Mouse (Mus musculus) Muller cell, postnatal 12 days (primary cell): Measurements from ENCODE around the gene Polr3gl.

Experiments used
- DNase-seq: peaks from one replicate; pipeline ENCODE4 v3.0.0-alpha.2; 2015; ENCODE audit errors: inconsistent ontology term

The Polr3gl gene

DNA sequence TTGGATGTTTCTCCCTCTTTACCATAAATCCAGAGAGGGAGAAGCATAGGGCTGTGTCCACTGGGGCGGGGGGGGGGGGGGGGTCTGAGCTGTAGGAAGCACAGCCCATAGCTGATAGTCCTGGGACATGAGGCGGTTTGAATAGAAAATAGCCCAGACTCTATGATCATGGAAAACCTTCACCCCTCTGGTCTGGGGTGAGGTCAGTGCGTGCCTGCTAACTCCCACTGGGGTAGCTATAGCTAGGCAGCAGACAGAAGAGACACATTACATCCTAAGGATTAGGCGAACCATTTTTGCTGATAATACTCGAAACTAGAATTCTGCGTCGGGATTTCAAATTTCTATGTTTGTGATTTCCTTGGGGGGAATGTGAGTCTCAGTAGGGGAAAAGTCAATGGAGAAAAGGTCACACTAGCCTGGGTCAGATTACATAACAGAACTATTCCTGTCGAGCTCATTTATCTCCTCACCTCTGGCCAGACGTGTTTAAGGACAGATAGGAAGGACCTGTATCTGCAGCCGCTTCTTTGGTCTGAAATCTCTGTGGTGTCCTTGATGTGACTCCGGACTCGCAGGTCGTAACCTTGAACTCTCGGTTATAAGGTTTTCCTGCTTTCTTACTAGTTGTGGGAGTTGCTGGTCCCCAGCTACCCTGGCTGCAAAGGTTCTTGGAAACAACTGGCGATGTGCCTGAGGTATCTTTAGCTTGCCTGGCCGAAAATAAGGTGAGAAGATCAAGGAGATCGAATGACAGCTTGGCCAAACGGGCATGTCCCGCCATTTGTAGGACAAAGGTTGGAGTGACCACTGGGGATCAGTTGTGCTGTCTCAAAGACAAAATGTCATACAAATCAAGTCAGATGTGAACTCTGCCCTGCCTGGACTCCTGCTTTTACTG, 20.1 kb downstream of the Polr3gl start:
- no peak for DNase-seq

DNA sequence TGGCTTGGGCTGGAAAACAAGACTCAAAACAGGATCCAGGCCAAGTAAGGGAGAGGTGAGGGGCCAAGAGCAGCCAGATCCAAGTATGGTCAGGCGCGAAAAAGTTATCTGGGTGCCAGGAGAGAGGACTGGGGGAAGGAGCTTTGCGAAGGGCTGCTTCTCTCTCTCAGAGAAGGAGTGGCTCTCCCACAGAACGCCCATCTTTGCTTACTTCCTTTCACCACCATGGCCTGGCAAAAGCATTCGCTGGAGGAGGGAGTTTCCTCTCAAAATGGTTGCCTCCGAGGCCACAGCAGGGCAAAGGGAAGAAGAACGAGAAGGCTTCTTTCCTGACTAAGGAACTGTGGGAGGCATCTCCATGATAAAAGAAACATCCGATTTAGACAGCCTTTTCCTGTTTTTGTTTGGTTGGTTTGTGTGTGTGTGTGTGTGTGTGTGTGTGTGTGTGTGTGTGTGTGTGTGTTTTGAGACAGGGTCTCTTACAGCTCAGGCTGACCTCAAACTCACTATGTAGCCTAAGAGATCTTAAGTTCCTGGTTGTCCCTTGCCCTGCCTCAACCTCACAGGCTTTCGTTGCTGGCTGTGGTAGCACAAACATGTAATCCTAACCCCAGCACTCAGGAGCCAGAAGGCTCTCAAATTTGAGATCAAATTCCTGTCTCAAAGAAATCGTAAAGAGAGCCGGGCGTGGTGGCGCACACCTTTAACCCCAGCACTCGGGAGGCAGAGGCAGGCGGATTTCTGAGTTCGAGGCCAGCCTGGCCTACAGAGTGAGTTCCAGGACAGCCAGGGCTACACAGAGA, 21.9 kb downstream of the Polr3gl start:
- DNase-seq = no peak

- no peak for DNase-seq
Measured at GRCm38 (mm10) chr3:96571336-96571735, 22.6 kb downstream of the Polr3gl start.

- DNase-seq = no peak
Measured at GRCm38 (mm10) chr3:96570643-96571042, 23.3 kb downstream of the Polr3gl start.

DNA sequence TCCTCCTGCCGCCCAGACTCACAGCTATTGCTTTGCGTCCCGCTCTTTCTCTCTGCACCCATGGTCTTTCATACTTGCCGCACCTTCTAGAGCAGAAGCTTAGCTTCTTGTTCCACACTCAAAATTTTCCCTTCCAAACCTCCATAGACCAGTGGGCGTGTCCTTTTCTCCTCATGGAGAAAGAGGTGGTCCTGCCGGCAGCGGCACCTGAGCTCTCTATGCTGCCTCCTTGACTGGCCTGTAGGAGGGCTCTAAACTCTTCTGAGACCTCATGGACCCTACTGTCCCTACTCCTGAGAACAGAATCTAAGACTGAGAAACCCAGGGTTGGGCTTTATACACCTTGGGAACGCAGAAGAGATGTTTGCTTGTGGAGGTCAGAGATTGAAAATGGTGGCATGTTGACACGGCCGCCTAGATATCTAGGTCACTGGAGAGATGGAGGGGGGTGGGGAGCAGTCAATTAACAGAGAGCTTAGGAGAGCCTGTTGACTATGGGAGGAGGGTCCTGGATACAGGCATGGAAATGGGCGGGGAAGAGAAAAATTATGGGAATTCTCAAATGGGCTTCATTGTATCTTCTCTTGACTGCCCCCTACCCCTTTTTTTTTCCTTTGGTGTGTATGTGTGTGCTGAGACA, 23.9 kb downstream of the Polr3gl start:
- DNase-seq = no peak

DNA sequence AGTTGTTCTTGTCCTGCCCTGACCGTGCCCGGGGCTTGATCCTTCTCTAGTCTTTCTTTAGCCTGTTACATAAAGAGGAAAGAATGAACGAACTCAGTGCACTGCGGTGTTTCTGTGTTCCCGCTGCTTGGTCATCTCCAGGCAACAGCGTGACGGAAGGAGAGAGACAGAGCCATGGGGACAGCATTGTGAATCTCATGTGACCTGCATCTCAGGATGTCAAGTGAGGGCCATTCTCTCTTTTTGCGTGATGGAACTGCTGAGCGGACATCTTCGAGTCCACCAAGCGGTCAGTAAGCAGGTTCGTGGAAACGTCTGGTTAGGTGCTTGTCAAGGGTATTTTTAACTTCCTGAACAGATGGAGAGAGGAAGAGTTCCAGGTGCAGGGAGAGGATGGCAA, 24.5 kb downstream of the Polr3gl start:
- DNase-seq = no peak

DNA sequence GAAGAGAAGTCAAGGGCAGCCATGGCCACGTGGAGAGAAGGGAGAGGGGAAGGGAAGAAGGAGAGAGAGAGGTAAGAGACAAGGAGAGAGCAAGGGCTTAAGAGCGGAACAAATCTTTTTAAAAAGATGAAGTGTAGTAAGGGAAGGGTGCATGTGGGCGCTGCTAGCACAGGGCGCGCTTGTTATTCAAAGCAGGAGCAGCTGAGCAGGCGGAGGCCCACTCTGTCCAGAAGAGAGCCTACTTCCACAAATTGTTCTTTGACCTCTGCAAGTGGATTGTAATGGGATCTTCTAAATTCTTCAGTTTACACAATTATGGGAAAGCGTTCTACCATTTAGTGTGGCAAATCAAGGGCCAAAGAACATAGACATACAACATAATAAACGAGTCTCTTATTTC, 25.4 kb downstream of the Polr3gl start:
- DNase-seq = no peak

- DNase-seq = no peak
Measured at GRCm38 (mm10) chr3:96566661-96567450, 27.1 kb downstream of the Polr3gl start.

GRCm38 (mm10) chr3:96565105-96565504, 28.9 kb downstream of the Polr3gl start:
- no peak for DNase-seq

DNA sequence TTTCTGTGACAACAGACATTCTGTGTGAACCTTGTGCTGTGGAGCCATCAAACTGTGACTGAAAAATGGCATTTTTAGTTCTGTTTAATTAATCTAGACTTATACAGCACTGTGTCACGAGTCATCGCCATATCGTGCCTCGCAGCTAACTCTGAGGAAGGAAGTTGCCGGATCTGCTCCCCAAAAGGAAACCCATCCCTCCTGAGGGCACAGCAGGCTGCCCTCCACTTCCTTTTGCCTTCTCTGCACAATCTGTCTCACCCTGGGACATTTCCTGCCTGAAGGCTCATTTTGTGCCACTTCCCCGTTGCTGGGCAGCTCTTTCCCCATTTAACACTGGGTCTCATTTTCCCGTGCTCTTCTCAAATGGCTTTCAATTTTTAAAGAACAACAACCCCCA, 29.3 kb downstream of the Polr3gl start:
- DNase-seq = no peak

DNA sequence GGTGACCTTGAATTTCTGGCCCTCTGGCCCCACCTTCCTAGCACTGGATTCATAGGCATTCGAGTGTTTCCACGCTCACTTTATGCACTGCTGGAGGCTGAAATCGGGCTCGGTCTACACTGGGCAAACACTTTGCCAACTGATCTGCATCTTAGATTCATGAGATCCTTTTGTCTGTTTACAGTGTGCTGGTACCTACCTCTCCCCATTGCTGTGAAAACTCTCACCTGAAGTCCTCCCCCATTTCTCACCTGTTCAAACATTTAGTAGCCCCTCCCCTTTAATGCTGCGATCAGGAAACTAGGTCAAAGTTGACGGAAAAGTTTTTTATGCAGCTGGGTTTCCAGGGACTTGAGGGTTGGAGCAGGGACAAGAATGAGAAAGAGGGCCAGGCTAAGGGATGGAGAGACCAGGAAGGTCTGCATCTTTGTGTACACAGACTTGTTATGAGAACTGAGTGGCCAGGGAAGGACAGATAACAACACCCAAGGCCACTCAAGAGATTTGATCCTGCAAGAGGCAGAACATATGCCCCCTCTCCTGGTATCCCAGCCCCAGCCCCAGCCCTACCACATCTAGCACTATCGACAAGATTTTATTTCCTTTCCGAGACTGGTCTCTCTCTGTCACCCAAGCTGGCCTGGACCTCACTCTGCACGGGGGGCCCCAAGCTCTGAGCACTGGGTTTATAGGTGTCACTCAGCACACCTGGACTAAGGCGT, 29.9 kb downstream of the Polr3gl start:
- DNase-seq = no peak

DNA sequence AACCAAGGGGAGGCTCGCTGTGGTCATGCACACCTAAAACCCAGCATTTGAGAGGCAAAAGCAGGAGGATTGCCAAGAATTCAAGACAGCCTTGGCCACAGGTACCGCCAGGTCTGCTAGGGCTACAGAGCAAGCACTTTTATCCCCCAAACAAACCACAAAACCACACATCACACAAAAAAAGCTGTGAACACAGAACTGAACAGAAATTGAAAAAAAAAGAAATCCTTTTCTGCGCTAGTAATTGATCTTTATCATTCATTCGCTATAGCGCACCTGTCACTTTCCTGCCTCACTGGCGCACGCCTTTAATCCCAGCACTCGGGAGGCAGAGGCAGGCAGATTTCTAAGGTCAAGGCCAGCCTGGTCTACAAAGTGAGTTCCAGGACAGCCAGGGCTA, 30.7 kb downstream of the Polr3gl start:
- DNase-seq = no peak

DNA sequence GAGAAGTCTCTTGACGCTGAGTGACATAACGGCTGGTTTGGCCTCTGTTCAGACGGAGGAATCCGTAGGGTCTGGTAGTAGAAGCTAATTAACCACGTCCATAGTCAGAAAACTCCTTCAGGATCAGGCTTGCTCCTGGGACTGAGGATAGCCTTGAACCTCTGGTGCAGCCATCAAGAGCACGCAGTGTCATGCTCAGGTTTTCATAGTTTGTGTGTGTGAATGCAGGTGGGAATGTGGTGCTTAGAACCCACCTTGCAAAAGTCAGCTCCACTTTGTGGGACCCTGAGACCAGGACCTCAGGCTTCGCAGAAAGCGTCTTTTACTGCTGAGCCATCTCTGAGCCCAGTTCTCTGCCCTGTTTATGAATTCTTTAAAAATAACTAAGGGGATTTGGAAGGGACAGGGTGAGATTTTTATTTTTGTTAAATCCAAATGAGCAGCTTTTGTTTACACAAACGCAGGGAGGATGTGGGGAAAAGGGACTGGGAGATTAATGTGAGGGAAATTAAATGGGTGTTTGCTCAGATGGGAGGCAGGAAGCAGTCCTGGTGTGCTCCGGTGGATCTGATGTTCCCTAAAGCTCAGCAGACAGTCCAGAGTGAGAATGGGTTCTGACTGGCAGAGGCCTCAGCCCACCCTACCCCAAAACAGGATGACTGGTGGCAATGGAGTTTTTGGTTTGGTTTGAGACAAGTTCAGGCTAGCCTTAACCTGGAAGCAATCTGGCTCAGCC, 31.9 kb downstream of the Polr3gl start:
- DNase-seq = no peak

- DNase-seq = no peak
Measured at GRCm38 (mm10) chr3:96560881-96561668, 32.9 kb downstream of the Polr3gl start.

DNA sequence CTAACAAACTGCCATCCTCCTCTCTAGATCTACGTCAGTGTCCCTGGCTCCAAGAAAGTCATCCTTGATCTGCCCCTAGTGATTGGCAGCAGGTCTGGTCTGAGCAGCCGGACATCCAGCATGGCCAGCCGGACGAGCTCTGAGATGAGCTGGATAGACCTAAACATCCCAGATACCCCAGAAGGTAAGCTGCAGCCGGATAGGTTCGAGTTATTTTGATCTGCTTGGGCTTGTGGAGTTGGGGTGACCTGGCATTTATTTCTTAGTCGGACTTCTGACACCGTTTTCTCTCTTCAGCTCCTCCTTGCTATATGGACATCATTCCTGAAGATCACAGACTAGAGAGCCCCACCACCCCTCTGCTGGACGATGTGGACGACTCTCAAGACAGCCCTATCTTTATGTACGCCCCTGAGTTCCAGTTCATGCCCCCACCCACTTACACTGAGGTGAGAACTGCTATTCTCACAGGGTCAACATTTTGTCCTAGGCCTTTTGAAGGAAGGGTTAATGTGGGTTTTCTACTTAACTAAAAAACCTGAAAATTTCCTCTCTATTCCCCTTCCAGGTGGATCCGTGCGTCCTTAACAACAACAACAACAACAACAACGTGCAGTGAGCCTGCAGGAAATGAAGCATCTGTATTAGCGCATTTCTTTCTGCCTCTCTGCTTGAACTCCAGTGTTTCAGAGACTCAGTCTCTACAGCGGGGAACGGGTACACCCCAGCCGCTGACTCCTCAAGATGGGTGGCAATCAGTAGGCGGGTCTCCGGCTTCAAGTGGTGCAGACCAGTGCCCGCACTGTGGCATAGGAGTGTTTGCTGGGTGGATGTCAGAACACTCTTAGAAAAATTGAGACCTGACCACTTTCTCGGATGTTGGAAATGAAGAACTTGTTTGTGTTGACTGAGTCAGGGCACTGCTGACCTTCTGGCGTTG, 33.8 kb downstream of the Polr3gl start:
- DNase-seq = no peak

- DNase-seq = no peak
Measured at GRCm38 (mm10) chr3:96559398-96559910, 34.5 kb downstream of the Polr3gl start.

- DNase-seq = no peak
Measured at GRCm38 (mm10) chr3:96558668-96559196, 35.2 kb downstream of the Polr3gl start.

DNA sequence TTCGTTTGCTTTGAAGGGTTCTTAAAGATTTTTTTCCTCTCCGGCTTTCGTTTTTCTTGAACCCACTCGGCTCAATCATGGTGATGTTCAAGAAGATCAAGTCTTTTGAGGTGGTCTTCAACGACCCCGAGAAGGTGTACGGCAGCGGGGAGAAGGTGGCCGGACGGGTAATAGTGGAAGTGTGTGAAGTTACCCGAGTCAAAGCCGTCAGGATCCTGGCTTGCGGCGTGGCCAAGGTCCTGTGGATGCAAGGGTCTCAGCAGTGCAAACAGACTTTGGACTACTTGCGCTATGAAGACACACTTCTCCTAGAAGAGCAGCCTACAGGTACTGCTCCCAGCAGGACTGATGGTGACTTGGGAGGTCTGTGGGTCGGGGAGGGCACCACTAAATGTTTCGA, 35.8 kb downstream of the Polr3gl start:
- DNase-seq = no peak
